ENCODE assay signal across 9 mouse cellular contexts in genomic region chr11:69443328-69443727, GRCm38 (mm10). TPM values are rescaled to one million over a fixed set of nuclear protein-coding genes. Genes with fewer than 3 reads are reported as not detected.
DNase-seq lines count a peak whose midpoint lies in the region; ATAC-seq and TF ChIP-seq lines count a peak whose summit lies in the region.
"Had no signal": no experiment of that assay in that cellular context is flagged by ENCODE, and none has a peak within 500 bp of the region (broad histone marks: within the 10 kb centered on the region; RNA-seq: fewer than 3 reads in every experiment).

No protein-coding gene starts in this region.

- peaks cover 4% of the 10 kb centered on the region; the same call in 1 of the 2 replicates for H3K9me3 ChIP-seq in kidney, embryonic 14.5 days (ENCODE audit: control insufficient read depth, low read length)
- H3K9me3 ChIP-seq in stomach, embryonic 14.5 days (ENCODE audit: control insufficient read depth, low read depth, low read length): no peaks in the 10 kb centered on the region
- H3K9me3 ChIP-seq in forebrain, postnatal 0 days (ENCODE audit: low read length): no peaks in the 10 kb centered on the region

- no peak overlapping the region for H3K4me2 ChIP-seq in kidney, embryonic 14.5 days (replicated peaks; ENCODE audit: low read depth, low read length)
- no peak overlapping the region for H3K4me2 ChIP-seq in stomach, embryonic 14.5 days (replicated peaks; ENCODE audit: low read depth, low read length)
- no peak overlapping the region for H3K4me2 ChIP-seq in forebrain, postnatal 0 days (ENCODE audit: low read depth)

- TF ChIP-seq POLR2A in thymus, adult 2 months (IDR thresholded peaks at IDR 0.05; ENCODE audit: control insufficient read depth, extremely low read depth, insufficient read depth, low read length, poor library complexity): no peak

- no peak for DNase-seq in kidney, adult 18-20 months
- DNase-seq in brain, adult 2 months (ENCODE audit: low read depth, low spot score): peak; percentile 16
- peak; percentile 65 for DNase-seq in kidney, postnatal 10 days
- DNase-seq in spleen, postnatal 14 days (ENCODE audit: low spot score in 2 of 2): no peak
- DNase-seq in forebrain, postnatal 0 days: no peak
- DNase-seq in thymus, adult 2 months: no peak

- no peak overlapping the region for H3K4me3 ChIP-seq in kidney, embryonic 14.5 days (ENCODE audit: low read length)
- no peak overlapping the region for H3K4me3 ChIP-seq in stomach, embryonic 14.5 days (ENCODE audit: low read depth, low read length)
- H3K4me3 ChIP-seq in forebrain, postnatal 0 days (ENCODE audit: low read depth, low read length): no peak overlapping the region
- no peak overlapping the region for H3K4me3 ChIP-seq in thymus, adult 2 months (ENCODE audit: control insufficient read depth, insufficient read depth, low read length)

- H3K27ac ChIP-seq in kidney, embryonic 14.5 days (ENCODE audit: low read depth, low read length): no peak overlapping the region
- H3K27ac ChIP-seq in stomach, embryonic 14.5 days (ENCODE audit: low read length): peak overlapping the region; percentile 30; the same call in 1 of the 2 replicates
- no peak overlapping the region for H3K27ac ChIP-seq in forebrain, postnatal 0 days (ENCODE audit: low read depth, low read length)
- no peak overlapping the region for H3K27ac ChIP-seq in thymus, adult 2 months (ENCODE audit: control insufficient read depth, insufficient read depth, low read length)
- H3K27ac ChIP-seq: macrophage had no signal

- H3K36me3 ChIP-seq in kidney, embryonic 14.5 days (ENCODE audit: control insufficient read depth, insufficient read depth, low read length): no peaks in the 10 kb centered on the region
- H3K36me3 ChIP-seq in stomach, embryonic 14.5 days (ENCODE audit: control insufficient read depth, insufficient read depth, low read length): no peaks in the 10 kb centered on the region
- H3K36me3 ChIP-seq in forebrain, postnatal 0 days (ENCODE audit: insufficient read depth): no peaks in the 10 kb centered on the region
- no peaks in the 10 kb centered on the region for H3K36me3 ChIP-seq in thymus, adult 2 months (ENCODE audit: control insufficient read depth, insufficient read depth, low read length)

- 20% methylated on average over 5 of the region's 5 CpGs for WGBS in kidney, embryonic 14.5 days
- WGBS in stomach, embryonic 14.5 days: 8% methylated on average over 5 of the region's 5 CpGs
- WGBS in forebrain, postnatal 0 days: 61% methylated on average over 5 of the region's 5 CpGs
- 51% methylated on average over 5 of the region's 5 CpGs for WGBS in thymus, adult 2 months

- H3K4me1 ChIP-seq in kidney, embryonic 14.5 days (ENCODE audit: control insufficient read depth, insufficient read depth, low read length): no peaks in the 10 kb centered on the region
- H3K4me1 ChIP-seq in stomach, embryonic 14.5 days (ENCODE audit: control insufficient read depth, insufficient read depth, low read length): peaks cover 11% of the 10 kb centered on the region; the same call in 1 of the 2 replicates
- H3K4me1 ChIP-seq in forebrain, postnatal 0 days (ENCODE audit: insufficient read depth): no peaks in the 10 kb centered on the region
- H3K4me1 ChIP-seq in thymus, adult 2 months (replicated peaks; ENCODE audit: control insufficient read depth, insufficient read depth, low read length): no peaks in the 10 kb centered on the region

- no peaks in the 10 kb centered on the region for H3K27me3 ChIP-seq in kidney, embryonic 14.5 days (ENCODE audit: control insufficient read depth, insufficient read depth, low read length)
- H3K27me3 ChIP-seq in stomach, embryonic 14.5 days (ENCODE audit: control insufficient read depth, insufficient read depth, low read length): no peaks in the 10 kb centered on the region
- H3K27me3 ChIP-seq in forebrain, postnatal 0 days (ENCODE audit: insufficient read depth, low read length): no peaks in the 10 kb centered on the region
- H3K27me3 ChIP-seq in thymus, adult 2 months (ENCODE audit: control insufficient read depth, insufficient read depth, low read length): no peaks in the 10 kb centered on the region

- peak; percentile 24; the same call in 1 of the 2 replicates for ATAC-seq in kidney, embryonic 14.5 days (ENCODE audit: low FRiP score, low TSS enrichment)
- peak; percentile 81 for ATAC-seq in stomach, embryonic 14.5 days (ENCODE audit: insufficient number of reproducible peaks, insufficient read depth, low FRiP score, low read depth)
- ATAC-seq in forebrain, postnatal 0 days: no peak

- no peak overlapping the region for H3K9ac ChIP-seq in kidney, embryonic 14.5 days (ENCODE audit: low read depth, low read length)
- H3K9ac ChIP-seq in stomach, embryonic 14.5 days (replicated peaks; ENCODE audit: low read depth, low read length): no peak overlapping the region
- no peak overlapping the region for H3K9ac ChIP-seq in forebrain, postnatal 0 days

- TF ChIP-seq CTCF in forebrain, postnatal 0 days (IDR thresholded peaks at IDR 0.05; ENCODE audit: low read depth): no peak
- TF ChIP-seq CTCF in thymus, adult 2 months (IDR thresholded peaks at IDR 0.05; ENCODE audit: borderline replicate concordance, control insufficient read depth, extremely low read depth, insufficient read depth, low read length, poor library complexity): no peak

RNA-seq across cellular contexts. Expression of gene Kdm6b, which starts 29.9 kb away (rescaled TPM):
- polyA plus RNA-seq in kidney, embryonic 14.5 days (2014; fragmentation: Nextera tagmentation; extraction: Ambion mirVana): 36.1 and 37.4 TPM in 2 replicates
- 30.6 and 34.3 TPM in 2 replicates for polyA plus RNA-seq in stomach, embryonic 14.5 days (2014; fragmentation: Nextera tagmentation; extraction: Ambion mirVana)
- 10.2 and 15.0 TPM in 2 replicates for total RNA-seq in forebrain, postnatal 0 days (2014; rRNA removed)
- 18.1 and 30.2 TPM in 2 replicates for polyA plus RNA-seq in forebrain, postnatal 0 days (2015; fragmentation: Nextera tagmentation; extraction: Ambion mirVana)
- polyA plus RNA-seq in thymus, adult 2 months (2012; rRNA removed): 61.0 and 77.3 TPM in 2 replicates

RNA-seq across cellular contexts. Expression of gene Tmem88, which starts 45.3 kb away (rescaled TPM):
- 36.8 and 39.6 TPM in 2 replicates for polyA plus RNA-seq in kidney, embryonic 14.5 days (2014; fragmentation: Nextera tagmentation; extraction: Ambion mirVana)
- polyA plus RNA-seq in stomach, embryonic 14.5 days (2014; fragmentation: Nextera tagmentation; extraction: Ambion mirVana): 30.0 and 30.3 TPM in 2 replicates
- total RNA-seq in forebrain, postnatal 0 days (2014; rRNA removed): 2.0 and 2.4 TPM in 2 replicates
- polyA plus RNA-seq in forebrain, postnatal 0 days (2015; fragmentation: Nextera tagmentation; extraction: Ambion mirVana): 6.8 and 7.7 TPM in 2 replicates
- 7.3 and 9.3 TPM in 2 replicates for polyA plus RNA-seq in thymus, adult 2 months (2012; rRNA removed)

RNA-seq across cellular contexts. Expression of gene Cyb5d1, which starts 47.9 kb away (rescaled TPM):
- 11.1 and 23.9 TPM in 2 replicates for polyA plus RNA-seq in kidney, embryonic 14.5 days (2014; fragmentation: Nextera tagmentation; extraction: Ambion mirVana)
- polyA plus RNA-seq in stomach, embryonic 14.5 days (2014; fragmentation: Nextera tagmentation; extraction: Ambion mirVana): 15.0 and 23.5 TPM in 2 replicates
- 21.1 and 28.9 TPM in 2 replicates for total RNA-seq in forebrain, postnatal 0 days (2014; rRNA removed)
- polyA plus RNA-seq in forebrain, postnatal 0 days (2015; fragmentation: Nextera tagmentation; extraction: Ambion mirVana): 17.0 and 24.2 TPM in 2 replicates
- 37.2 and 41.5 TPM in 2 replicates for polyA plus RNA-seq in thymus, adult 2 months (2012; rRNA removed)

RNA-seq across cellular contexts. Expression of gene Naa38, which starts 48.0 kb away (rescaled TPM):
- 172 and 221 TPM in 2 replicates for polyA plus RNA-seq in kidney, embryonic 14.5 days (2014; fragmentation: Nextera tagmentation; extraction: Ambion mirVana)
- 158 and 177 TPM in 2 replicates for polyA plus RNA-seq in stomach, embryonic 14.5 days (2014; fragmentation: Nextera tagmentation; extraction: Ambion mirVana)
- total RNA-seq in forebrain, postnatal 0 days (2014; rRNA removed): 47.7 and 59.2 TPM in 2 replicates
- polyA plus RNA-seq in forebrain, postnatal 0 days (2015; fragmentation: Nextera tagmentation; extraction: Ambion mirVana): 125 and 141 TPM in 2 replicates
- 139 and 170 TPM in 2 replicates for polyA plus RNA-seq in thymus, adult 2 months (2012; rRNA removed)

Comparison
In these comparisons a context has a peak if more than half of its experiments do, and no peak if none do; other contexts are left out.
1. DNase-seq: peak in brain, adult 2 months (single experiment) and kidney, postnatal 10 days (single experiment); none in kidney, adult 18-20 months (single experiment), spleen, postnatal 14 days (0 of 2), forebrain, postnatal 0 days (single experiment) and thymus, adult 2 months (single experiment).